Mouse (Mus musculus) forebrain, embryonic 11.5 days (tissue): ENCODE results near the gene Strap. TPM values are rescaled to one million over a fixed set of nuclear protein-coding genes. Genes with fewer than 3 reads are reported as not detected.

ENCODE experiments used
- ATAC-seq: fragments of 200-750 bp; cut with Nextera tagmentation; replicated peaks from 2 replicates; pipeline ENCODE4 v1.8.0; 2017; ENCODE audit warnings: moderate TSS enrichment; ENCODE audit not compliant: low FRiP score
- DNase-seq: peaks from one replicate; pipeline ENCODE4 v3.0.0-alpha.2; 2017; ENCODE audit warnings: low spot score
- H3K27ac ChIP-seq: fragments of 300-500 bp; sonication (generic); 2 replicates; pipeline ENCODE4 v1.5.1; 2014; ENCODE audit warnings: low read depth, low read length
- H3K27me3 ChIP-seq: fragments of 300-500 bp; sonication (generic); 2 replicates; pipeline ENCODE4 v1.6.1; 2014; ENCODE audit warnings: mild to moderate bottlenecking, low read length, mixed read lengths; ENCODE audit not compliant: control insufficient read depth, insufficient read depth
- H3K36me3 ChIP-seq: fragments of 300-500 bp; sonication (generic); 2 replicates; pipeline ENCODE4 v1.6.1; 2014; ENCODE audit warnings: mild to moderate bottlenecking, low read length, moderate library complexity, mixed read lengths; ENCODE audit not compliant: control insufficient read depth, insufficient read depth
- H3K4me1 ChIP-seq: fragments of 300-500 bp; sonication (generic); replicated peaks from 2 replicates; pipeline ENCODE4 v1.6.1; 2014; ENCODE audit warnings: low read length, mixed read lengths; ENCODE audit not compliant: control insufficient read depth, insufficient read depth
- H3K4me2 ChIP-seq: fragments of 300-500 bp; sonication (generic); 2 replicates; pipeline ENCODE4 v1.6.1; 2014; ENCODE audit warnings: low read depth, mild to moderate bottlenecking, low read length, moderate library complexity, mixed read lengths; ENCODE audit not compliant: severe bottlenecking
- H3K4me3 ChIP-seq: fragments of 300-500 bp; sonication (generic); 2 replicates; pipeline ENCODE4 v1.5.1; 2014; ENCODE audit warnings: low read depth, low read length
- H3K9ac ChIP-seq: fragments of 300-500 bp; sonication (generic); 2 replicates; pipeline ENCODE4 v1.6.1; 2014; ENCODE audit warnings: low read length
- H3K9me3 ChIP-seq: fragments of 300-500 bp; sonication (generic); 2 replicates; pipeline ENCODE4 v1.6.1; 2016; ENCODE audit warnings: low read length, mixed read lengths; ENCODE audit not compliant: control insufficient read depth
- WGBS: fragments of 180-500 bp; shearing (Covaris S2); extraction: QIAGEN DNeasy Blood & Tissue Kit; methylation state at CpG from one replicate; pipeline ENCODE4 v1.1.7; 2014; 5-methylcytosine and 5-hydroxymethylcytosine counted together
- polyA plus RNA-seq: library from polyadenylated mRNA; unstranded; fragments of >200 nt; fragmentation: Nextera tagmentation; extraction: Ambion mirVana; gene quantifications from 2 replicates; pipeline ENCODE4 v1.2.1, GENCODE M21; 2014

The Strap gene
- polyA plus RNA-seq, 1 experiment from 2014 or later, result 245 TPM

- Histone ChIP-seq H3K36me3 (no peaks in the 10 kb centered on the region), H3K9ac (no peak overlapping the region), H3K4me3 (no peak overlapping the region), H3K9me3 (no peaks in the 10 kb centered on the region), H3K27ac (peak overlapping the region; percentile 50; the same call in 1 of the 2 replicates), H3K4me2 (no peak overlapping the region), H3K4me1 (peaks cover 3% of the 10 kb centered on the region; the same call in 1 of the 2 replicates), H3K27me3 (no peaks in the 10 kb centered on the region)
- peak; percentile 58; the same call in 1 of the 2 replicates for ATAC-seq
- DNase-seq, result no peak
- WGBS, result 42% methylated on average over 7 of the region's 7 CpGs
Observed at GRCm38 (mm10) chr6:137712654-137713309, 22.1 kb upstream of the Strap start.

GRCm38 (mm10) chr6:137713310-137713664 lies 21.6 kb upstream of the Strap start:
- 73% methylated on average over 3 of the region's 3 CpGs for WGBS
- DNase-seq, result no peak
- H3K27me3 ChIP-seq, result no peaks in the 10 kb centered on the region
- no peak overlapping the region for H3K4me2 ChIP-seq
- no peaks in the 10 kb centered on the region for H3K9me3 ChIP-seq
- H3K4me1 ChIP-seq, result peaks cover 3% of the 10 kb centered on the region; the same call in 1 of the 2 replicates
- ATAC-seq, result peak; percentile 32; the same call in 1 of the 2 replicates
- peak overlapping the region; percentile 50; the same call in 1 of the 2 replicates for H3K27ac ChIP-seq
- H3K4me3 ChIP-seq, result no peak overlapping the region
- H3K36me3 ChIP-seq, result no peaks in the 10 kb centered on the region
- no peak overlapping the region for H3K9ac ChIP-seq

- no peaks in the 10 kb centered on the region for H3K36me3 ChIP-seq
- no peak overlapping the region for H3K4me3 ChIP-seq
- no peak overlapping the region for H3K4me2 ChIP-seq
- peaks cover 3% of the 10 kb centered on the region; the same call in 1 of the 2 replicates for H3K4me1 ChIP-seq
- H3K9ac ChIP-seq, result no peak overlapping the region
- DNase-seq (no peak), ATAC-seq (no peak)
- 82% methylated on average over 5 of the region's 5 CpGs for WGBS
- H3K27me3 ChIP-seq, result no peaks in the 10 kb centered on the region
- no peak overlapping the region for H3K27ac ChIP-seq
- H3K9me3 ChIP-seq, result no peaks in the 10 kb centered on the region
Observed at GRCm38 (mm10) chr6:137716802-137717201, 18.1 kb upstream of the Strap start.

GRCm38 (mm10) chr6:137722220-137722931 lies 12.5 kb upstream of the Strap start:
- no peaks in the 10 kb centered on the region for H3K27me3 ChIP-seq
- H3K4me1 ChIP-seq, result no peaks in the 10 kb centered on the region
- no peak overlapping the region for H3K4me3 ChIP-seq
- DNase-seq (no peak), ATAC-seq (no peak)
- no peak overlapping the region for H3K4me2 ChIP-seq
- 93% methylated on average over 15 of the region's 15 CpGs for WGBS
- H3K9ac ChIP-seq, result no peak overlapping the region
- no peaks in the 10 kb centered on the region for H3K36me3 ChIP-seq
- no peaks in the 10 kb centered on the region for H3K9me3 ChIP-seq
- no peak overlapping the region for H3K27ac ChIP-seq

- Histone ChIP-seq H3K27me3 (no peaks in the 10 kb centered on the region), H3K36me3 (no peaks in the 10 kb centered on the region), H3K4me3 (no peak overlapping the region), H3K9me3 (no peaks in the 10 kb centered on the region), H3K9ac (no peak overlapping the region), H3K4me1 (no peaks in the 10 kb centered on the region), H3K27ac (no peak overlapping the region), H3K4me2 (no peak overlapping the region)
- WGBS, result 9% methylated on average over 4 of the region's 4 CpGs
- peak; percentile 53; the same call in 1 of the 2 replicates for ATAC-seq
- no peak for DNase-seq
Observed at GRCm38 (mm10) chr6:137723898-137724297, 11.0 kb upstream of the Strap start.

GRCm38 (mm10) chr6:137734460-137734845 lies 425 bp upstream of the Strap start:
- WGBS, result 12% methylated on average over 7 of the region's 7 CpGs
- no peaks in the 10 kb centered on the region for H3K9me3 ChIP-seq
- no peaks in the 10 kb centered on the region for H3K27me3 ChIP-seq
- peak overlapping the region; percentile 70 for H3K4me2 ChIP-seq
- ATAC-seq (peak; percentile 29), DNase-seq (no peak)
- no peaks in the 10 kb centered on the region for H3K36me3 ChIP-seq
- H3K4me3 ChIP-seq, result peak overlapping the region; percentile 86
- peaks cover 6% of the 10 kb centered on the region; the same call in 1 of the 2 replicates for H3K4me1 ChIP-seq
- peak overlapping the region; percentile 70 for H3K9ac ChIP-seq
- H3K27ac ChIP-seq, result no peak overlapping the region

GRCm38 (mm10) chr6:137735671-137736238 lies 877 bp downstream of the Strap start:
- H3K27me3 ChIP-seq, result no peaks in the 10 kb centered on the region
- H3K9me3 ChIP-seq, result no peaks in the 10 kb centered on the region
- no peak for DNase-seq
- no peak overlapping the region for H3K27ac ChIP-seq
- peaks cover 6% of the 10 kb centered on the region; the same call in 1 of the 2 replicates for H3K4me1 ChIP-seq
- ATAC-seq, result no peak
- H3K9ac ChIP-seq, result peak overlapping the region; percentile 70
- no peaks in the 10 kb centered on the region; the same call in 1 of the 2 replicates for H3K36me3 ChIP-seq
- peak overlapping the region; percentile 68 for H3K4me2 ChIP-seq
- H3K4me3 ChIP-seq, result peak overlapping the region; percentile 86
- 9% methylated on average over 17 of the region's 17 CpGs for WGBS

- 96% methylated on average over 2 of the region's 2 CpGs for WGBS
- Histone ChIP-seq H3K4me2 (no peak overlapping the region), H3K4me3 (no peak overlapping the region), H3K27me3 (no peaks in the 10 kb centered on the region), H3K9me3 (no peaks in the 10 kb centered on the region), H3K36me3 (no peaks in the 10 kb centered on the region; the same call in 1 of the 2 replicates), H3K4me1 (peaks cover 3% of the 10 kb centered on the region; the same call in 1 of the 2 replicates), H3K9ac (no peak overlapping the region), H3K27ac (no peak overlapping the region)
- ATAC-seq (no peak), DNase-seq (no peak)
Observed at GRCm38 (mm10) chr6:137740972-137741371, 6.1 kb downstream of the Strap start.
